Mouse (Mus musculus): ENCODE measurements at regions not wholly inside any gene's neighbourhood (a gene's known extent, or its start where the extent isn't known, plus 50 kb on each side); places are given as distances from the start of the nearest gene placed in this dataset.

GRCm38 (mm10) chr7:58557535-58557934, 98.4 kb upstream of the Atp10a start:
- H3K4me1 ChIP-seq (replicated peaks): no peaks in the 10 kb centered on the region
- no peak for ATAC-seq (ENCODE audit: low read depth)
- no peaks in the 10 kb centered on the region for H3K9me3 ChIP-seq
- no peak overlapping the region for H3K9ac ChIP-seq
- no peak overlapping the region for H3K4me3 ChIP-seq
- H3K4me2 ChIP-seq: no peak overlapping the region
- H3K27ac ChIP-seq (replicated peaks): no peak overlapping the region
- no peaks in the 10 kb centered on the region for H3K36me3 ChIP-seq
- H3K27me3 ChIP-seq: no peaks in the 10 kb centered on the region

GRCm38 (mm10) chr7:58568807-58569206, 87.2 kb upstream of the Atp10a start:
- Histone ChIP-seq H3K4me1 (replicated peaks) (no peaks in the 10 kb centered on the region), H3K36me3 (no peaks in the 10 kb centered on the region), H3K9me3 (no peaks in the 10 kb centered on the region), H3K27ac (replicated peaks) (no peak overlapping the region), H3K27me3 (no peaks in the 10 kb centered on the region), H3K9ac (no peak overlapping the region), H3K4me3 (no peak overlapping the region), H3K4me2 (no peak overlapping the region)
- WGBS: 69% methylated on average over 2 of the region's 2 CpGs
- no peak for ATAC-seq (ENCODE audit: low read depth)

GRCm38 (mm10) chr7:58584241-58584820, 71.6 kb upstream of the Atp10a start:
- Histone ChIP-seq H3K27ac (replicated peaks) (no peak overlapping the region), H3K36me3 (no peaks in the 10 kb centered on the region), H3K4me2 (no peak overlapping the region), H3K4me1 (replicated peaks) (no peaks in the 10 kb centered on the region), H3K27me3 (no peaks in the 10 kb centered on the region), H3K4me3 (no peak overlapping the region), H3K9me3 (no peaks in the 10 kb centered on the region), H3K9ac (no peak overlapping the region)
- 37% methylated on average over 4 of the region's 4 CpGs for WGBS
- peak; percentile 65; the same call in 1 of the 2 replicates for ATAC-seq (ENCODE audit: low read depth)

- Histone ChIP-seq H3K36me3 (no peaks in the 10 kb centered on the region), H3K27me3 (no peaks in the 10 kb centered on the region), H3K4me1 (replicated peaks) (no peaks in the 10 kb centered on the region), H3K9me3 (no peaks in the 10 kb centered on the region), H3K9ac (no peak overlapping the region), H3K4me3 (no peak overlapping the region), H3K27ac (replicated peaks) (no peak overlapping the region), H3K4me2 (no peak overlapping the region)
- ATAC-seq (ENCODE audit: low read depth): no peak
- 75% methylated on average over 3 of the region's 3 CpGs for WGBS
Measured at GRCm38 (mm10) chr7:58585626-58586256, 70.2 kb upstream of the Atp10a start.

- Histone ChIP-seq H3K27me3 (no peaks in the 10 kb centered on the region), H3K4me2 (no peak overlapping the region), H3K9me3 (no peaks in the 10 kb centered on the region), H3K4me3 (no peak overlapping the region), H3K9ac (no peak overlapping the region), H3K27ac (replicated peaks) (no peak overlapping the region), H3K4me1 (replicated peaks) (no peaks in the 10 kb centered on the region), H3K36me3 (no peaks in the 10 kb centered on the region)
- 79% methylated on average over 1 of the region's 1 CpGs for WGBS
- no peak for ATAC-seq (ENCODE audit: low read depth)
Measured at GRCm38 (mm10) chr7:58595951-58596350, 60.0 kb upstream of the Atp10a start.
